Mouse (Mus musculus): ENCODE data around the gene Morc1. TPM values are rescaled to one million over a fixed set of nuclear protein-coding genes. Genes with fewer than 3 reads are reported as not detected.

The Morc1 gene
- total and polyA plus RNA-seq, 3 experiments: 0.64 TPM; not detected in 2

GRCm38 (mm10) chr16:48626186-48626585 lies 195.1 kb downstream of the Morc1 start:
- dilution Hi-C loops (cut with MboI; ENCODE audit: extremely low pct_ligation_motif_present, extremely low pct_unique_long_range_greater_than_20kb, low sequenced_read_pairs): no loop called here
- in situ Hi-C loops (cut with MboI; ENCODE audit: low pct_ligation_motif_present, low pct_unique_long_range_greater_than_20kb, low sequenced_read_pairs): no loop called here
- Histone ChIP-seq H3K9me3 (replicated peaks; ENCODE audit: low read length) (peaks cover 42% of the 10 kb centered on the region), H3K9ac (ENCODE audit: insufficient read depth, low read depth) (no peak overlapping the region), H3K27me3 (replicated peaks) (no peaks in the 10 kb centered on the region), H3K79me2 (replicated peaks; ENCODE audit: control insufficient read depth, extremely low read depth, insufficient read depth, poor library complexity, severe bottlenecking) (no peaks in the 10 kb centered on the region), H3K4me1 (ENCODE audit: control insufficient read depth in 1 of 2, insufficient read depth in 2 of 2) (no peaks in the 10 kb centered on the region), H3K4me3 (replicated peaks in 1 of 3; ENCODE audit: low read depth in 2 of 3, low read length in 2 of 3, poor library complexity in 1 of 3) (no peak overlapping the region), H3K27ac (ENCODE audit: insufficient read depth, low read depth) (no peak overlapping the region), H3K4me2 (ENCODE audit: insufficient read depth, low read depth, poor library complexity, severe bottlenecking) (no peak overlapping the region), H3K36me3 (replicated peaks in 1 of 2; ENCODE audit: control insufficient read depth in 1 of 2, insufficient read depth in 1 of 2, low read length in 1 of 2) (no peaks in the 10 kb centered on the region)
- TF ChIP-seq ZKSCAN1 (IDR thresholded peaks at IDR 0.05; ENCODE audit: borderline replicate concordance, low read depth, low read length) (no peak), MXI1 (IDR thresholded peaks at IDR 0.05; ENCODE audit: low read depth, low read length) (no peak), KAT2A (IDR thresholded peaks at IDR 0.05; ENCODE audit: insufficient replicate concordance, low read length) (no peak), E2F4 (IDR thresholded peaks at IDR 0.05; ENCODE audit: insufficient replicate concordance, low read depth, low read length) (no peak), TCF12 (IDR thresholded peaks at IDR 0.05; ENCODE audit: low read depth, low read length) (no peak), ELF1 (IDR thresholded peaks at IDR 0.05; ENCODE audit: low read depth, low read length) (no peak), SMC3 (IDR thresholded peaks at IDR 0.05; ENCODE audit: low read depth, low read length) (no peak), MAZ (IDR thresholded peaks at IDR 0.05; ENCODE audit: low read depth, low read length) (no peak), UBTF (IDR thresholded peaks at IDR 0.05; ENCODE audit: low read depth, low read length) (no peak), CHD2 (IDR thresholded peaks at IDR 0.05; ENCODE audit: low read length) (no peak), RAD21 (IDR thresholded peaks at IDR 0.05; ENCODE audit: low read depth, low read length) (no peak), TBP (conservative IDR thresholded peaks at IDR 0.05; ENCODE audit: low read depth, low read length) (no peak)
- DNase-seq (ENCODE audit: extremely low read depth): no peak

DNA sequence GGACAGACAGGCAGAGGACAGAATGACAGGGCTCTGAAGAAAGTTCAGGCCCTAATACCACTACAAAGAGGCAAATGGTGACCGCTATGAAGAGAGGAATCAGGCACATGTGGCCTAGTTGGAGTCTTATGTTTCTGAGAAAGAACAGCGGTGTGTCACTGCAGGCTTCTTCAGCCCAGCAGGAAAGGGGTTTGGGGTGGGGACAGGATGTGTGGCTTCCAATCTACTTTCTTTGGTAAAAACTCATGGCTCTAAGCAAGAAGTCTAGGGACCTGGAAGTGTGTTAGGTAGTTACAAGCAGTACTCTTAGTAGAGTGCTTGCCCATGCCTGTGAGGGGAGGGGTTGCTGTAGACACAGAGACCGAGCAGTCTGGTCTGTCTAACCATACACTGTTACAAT lies 196.3 kb downstream of the Morc1 start:
- dilution Hi-C loops (cut with MboI; ENCODE audit: extremely low pct_ligation_motif_present, extremely low pct_unique_long_range_greater_than_20kb, low sequenced_read_pairs): no loop called here
- no peak for DNase-seq (ENCODE audit: extremely low read depth)
- Histone ChIP-seq H3K4me2 (ENCODE audit: insufficient read depth, low read depth, poor library complexity, severe bottlenecking) (no peak overlapping the region), H3K79me2 (replicated peaks; ENCODE audit: control insufficient read depth, extremely low read depth, insufficient read depth, poor library complexity, severe bottlenecking) (no peaks in the 10 kb centered on the region), H3K36me3 (replicated peaks in 1 of 2; ENCODE audit: control insufficient read depth in 1 of 2, insufficient read depth in 1 of 2, low read length in 1 of 2) (no peaks in the 10 kb centered on the region), H3K4me3 (replicated peaks in 1 of 3; ENCODE audit: low read depth in 2 of 3, low read length in 2 of 3, poor library complexity in 1 of 3) (no peak overlapping the region), H3K4me1 (ENCODE audit: control insufficient read depth in 1 of 2, insufficient read depth in 2 of 2) (no peaks in the 10 kb centered on the region), H3K27me3 (replicated peaks) (no peaks in the 10 kb centered on the region), H3K9ac (ENCODE audit: insufficient read depth, low read depth) (no peak overlapping the region), H3K27ac (ENCODE audit: insufficient read depth, low read depth) (no peak overlapping the region), H3K9me3 (replicated peaks; ENCODE audit: low read length) (peaks cover 45% of the 10 kb centered on the region)
- in situ Hi-C loops (cut with MboI; ENCODE audit: low pct_ligation_motif_present, low pct_unique_long_range_greater_than_20kb, low sequenced_read_pairs): no loop called here
- TF ChIP-seq NRF1 (IDR thresholded peaks at IDR 0.05; ENCODE audit: low read depth, low read length) (no peak), POLR2AphosphoS2 (IDR thresholded peaks at IDR 0.05; ENCODE audit: low read depth, low read length) (no peak), ETS1 (conservative IDR thresholded peaks at IDR 0.05; ENCODE audit: low read depth, low read length) (no peak), USF1 (IDR thresholded peaks at IDR 0.05; ENCODE audit: low read depth, low read length) (no peak), IRF4 (IDR thresholded peaks at IDR 0.05; ENCODE audit: low read depth, low read length) (no peak), GABPA (IDR thresholded peaks at IDR 0.05; ENCODE audit: insufficient replicate concordance, low read depth, low read length) (no peak), E2F4 (IDR thresholded peaks at IDR 0.05; ENCODE audit: insufficient replicate concordance, low read depth, low read length) (no peak), JUN (IDR thresholded peaks at IDR 0.05; ENCODE audit: insufficient read depth, low read depth, low read length) (no peak), JUND (conservative IDR thresholded peaks at IDR 0.05; ENCODE audit: low read depth, low read length) (no peak), MXI1 (IDR thresholded peaks at IDR 0.05; ENCODE audit: low read depth, low read length) (no peak), KAT2A (IDR thresholded peaks at IDR 0.05; ENCODE audit: insufficient replicate concordance, low read length) (no peak), ZC3H11A (IDR thresholded peaks at IDR 0.05; ENCODE audit: low read depth, low read length) (no peak), SIN3A (IDR thresholded peaks at IDR 0.05; ENCODE audit: low read length) (no peak), MYC (IDR thresholded peaks at IDR 0.05; ENCODE audit: low read depth, low read length) (no peak), ZMIZ1 (IDR thresholded peaks at IDR 0.05; ENCODE audit: low read depth, low read length) (no peak), BHLHE40 (IDR thresholded peaks at IDR 0.05; ENCODE audit: low read depth, low read length) (no peak), CTCF (conservative IDR thresholded peaks at IDR 0.05 in 1 of 2, IDR thresholded peaks at IDR 0.05 in 1 of 2; ENCODE audit: low read depth in 2 of 2, low read length in 2 of 2) (no peak), CHD2 (IDR thresholded peaks at IDR 0.05; ENCODE audit: low read length) (no peak), NELFE (IDR thresholded peaks at IDR 0.05; ENCODE audit: low read depth, low read length) (no peak)
